ENCODE assay signal across 8 mouse cellular contexts in genomic region chr7:73542131-73542853, GRCm38 (mm10). TPM values are rescaled to one million over a fixed set of nuclear protein-coding genes. Genes with fewer than 3 reads are reported as not detected.
A peak's percentile ranks its signal among the peaks of the same experiment; 100 is the strongest.
DNase-seq lines count a peak whose midpoint lies in the region; ATAC-seq lines count a peak whose summit lies in the region.

No protein-coding gene starts in this region.

- intact Hi-C loops in left cerebral cortex, postnatal 10 days (cut with DNase I), result no loop called here

- H3K9me3 ChIP-seq in heart, embryonic 10.5 days, result no peaks in the 10 kb centered on the region
- no peaks in the 10 kb centered on the region for H3K9me3 ChIP-seq in forebrain, embryonic 13.5 days (replicated peaks)
- 0 out of 2 replicates have a peak, but pooled peaks cover 3% of the 10 kb centered on the region for H3K9me3 ChIP-seq in liver, embryonic 15.5 days (replicated peaks)

- H3K4me2 ChIP-seq in forebrain, embryonic 13.5 days, result no peak overlapping the region
- peak overlapping the region; percentile 67; the same call in 1 of the 2 replicates for H3K4me2 ChIP-seq in liver, embryonic 15.5 days

- ATAC-seq in forebrain, embryonic 13.5 days, result no peak
- no peak for ATAC-seq in liver, embryonic 15.5 days (ENCODE audit: insufficient read depth)
- no peak for ATAC-seq in granulocyte monocyte progenitor cell, adult 5-6 weeks (replicated peaks; ENCODE audit: poor library complexity, severe bottlenecking)

- H3K4me1 ChIP-seq in heart, embryonic 10.5 days, result peaks cover 8% of the 10 kb centered on the region; the same call in 1 of the 2 replicates
- peaks cover 20% of the 10 kb centered on the region for H3K4me1 ChIP-seq in forebrain, embryonic 13.5 days
- peaks cover 24% of the 10 kb centered on the region for H3K4me1 ChIP-seq in liver, embryonic 15.5 days (replicated peaks)

- peak overlapping the region; percentile 99; the same call in 1 of the 2 replicates for H3K27ac ChIP-seq in heart, embryonic 10.5 days
- H3K27ac ChIP-seq in forebrain, embryonic 13.5 days, result peak overlapping the region; percentile 99
- peak overlapping the region; percentile 99 for H3K27ac ChIP-seq in liver, embryonic 15.5 days (replicated peaks)

- no peak for DNase-seq in heart, embryonic 10.5 days (ENCODE audit: low spot score)
- DNase-seq in heart, adult 9 months (ENCODE audit: low spot score in 2 of 2), result no peak
- DNase-seq in A20 (ENCODE audit: low read depth, low spot score), result peak; percentile 64
- DNase-seq in left cerebral cortex, postnatal 10 days (ENCODE audit: extremely low spot score in 1 of 2, low spot score in 2 of 2), result no peak
- no peak for DNase-seq in cerebellum, postnatal 4 days (ENCODE audit: low spot score in 2 of 2)

- H3K9ac ChIP-seq in forebrain, embryonic 13.5 days, result no peak overlapping the region
- no peak overlapping the region for H3K9ac ChIP-seq in liver, embryonic 15.5 days

- H3K4me3 ChIP-seq in heart, embryonic 10.5 days, result peak overlapping the region; percentile 75
- peak overlapping the region; percentile 81; the same call in 1 of the 2 replicates for H3K4me3 ChIP-seq in forebrain, embryonic 13.5 days
- H3K4me3 ChIP-seq in liver, embryonic 15.5 days (replicated peaks), result peak overlapping the region; percentile 76

- H3K36me3 ChIP-seq in heart, embryonic 10.5 days, result peaks cover 29% of the 10 kb centered on the region
- peaks cover 14% of the 10 kb centered on the region for H3K36me3 ChIP-seq in forebrain, embryonic 13.5 days (ENCODE audit: poor library complexity, severe bottlenecking)
- peaks cover 28% of the 10 kb centered on the region for H3K36me3 ChIP-seq in liver, embryonic 15.5 days (replicated peaks)

- 77% methylated on average over 7 of the region's 7 CpGs for WGBS in heart, embryonic 10.5 days
- WGBS in forebrain, embryonic 13.5 days, result 65% methylated on average over 7 of the region's 7 CpGs
- WGBS in liver, embryonic 15.5 days (ENCODE audit: insufficient replicate concordance), result 82% methylated on average over 7 of the region's 7 CpGs

- no peaks in the 10 kb centered on the region for H3K27me3 ChIP-seq in heart, embryonic 10.5 days (ENCODE audit: insufficient read depth, poor library complexity, severe bottlenecking)
- no peaks in the 10 kb centered on the region for H3K27me3 ChIP-seq in forebrain, embryonic 13.5 days
- no peaks in the 10 kb centered on the region for H3K27me3 ChIP-seq in liver, embryonic 15.5 days

RNA-seq across cellular contexts. Expression of gene Chd2, which starts 0.7 kb away (rescaled TPM):
- polyA plus RNA-seq in heart, embryonic 10.5 days (2016; fragmentation: Nextera tagmentation; extraction: Ambion mirVana), result 43.6 and 46.0 TPM in 2 replicates
- 62.8 TPM in 2 replicates for polyA plus RNA-seq in forebrain, embryonic 13.5 days (2015; fragmentation: Nextera tagmentation; extraction: Ambion mirVana)
- 20.1 and 22.1 TPM in 2 replicates for polyA plus RNA-seq in liver, embryonic 15.5 days (2015; fragmentation: Nextera tagmentation; extraction: Ambion mirVana)
- total RNA-seq in granulocyte monocyte progenitor cell, adult 5-6 weeks (2014; fragmentation: Nextera tagmentation), result 42.3 and 47.5 TPM in 2 replicates
- 93.8 and 118 TPM in 2 replicates for total RNA-seq in granulocyte monocyte progenitor cell, adult 5-6 weeks (2017)
- total RNA-seq in left cerebral cortex, postnatal 10 days (2021), result 10 to 100 TPM; 42.9 to 52.4 TPM
